Mouse (Mus musculus) urinary bladder, postnatal 4 days (tissue): ENCODE measurements around the gene Bcl7a.

Experiments used
- DNase-seq, 2 experiments: peaks; one replicate each; pipeline ENCODE4 v3.0.0; 2021 to 2022; ENCODE audit warnings: low spot score in 2 of 2

Gene Bcl7a

DNA sequence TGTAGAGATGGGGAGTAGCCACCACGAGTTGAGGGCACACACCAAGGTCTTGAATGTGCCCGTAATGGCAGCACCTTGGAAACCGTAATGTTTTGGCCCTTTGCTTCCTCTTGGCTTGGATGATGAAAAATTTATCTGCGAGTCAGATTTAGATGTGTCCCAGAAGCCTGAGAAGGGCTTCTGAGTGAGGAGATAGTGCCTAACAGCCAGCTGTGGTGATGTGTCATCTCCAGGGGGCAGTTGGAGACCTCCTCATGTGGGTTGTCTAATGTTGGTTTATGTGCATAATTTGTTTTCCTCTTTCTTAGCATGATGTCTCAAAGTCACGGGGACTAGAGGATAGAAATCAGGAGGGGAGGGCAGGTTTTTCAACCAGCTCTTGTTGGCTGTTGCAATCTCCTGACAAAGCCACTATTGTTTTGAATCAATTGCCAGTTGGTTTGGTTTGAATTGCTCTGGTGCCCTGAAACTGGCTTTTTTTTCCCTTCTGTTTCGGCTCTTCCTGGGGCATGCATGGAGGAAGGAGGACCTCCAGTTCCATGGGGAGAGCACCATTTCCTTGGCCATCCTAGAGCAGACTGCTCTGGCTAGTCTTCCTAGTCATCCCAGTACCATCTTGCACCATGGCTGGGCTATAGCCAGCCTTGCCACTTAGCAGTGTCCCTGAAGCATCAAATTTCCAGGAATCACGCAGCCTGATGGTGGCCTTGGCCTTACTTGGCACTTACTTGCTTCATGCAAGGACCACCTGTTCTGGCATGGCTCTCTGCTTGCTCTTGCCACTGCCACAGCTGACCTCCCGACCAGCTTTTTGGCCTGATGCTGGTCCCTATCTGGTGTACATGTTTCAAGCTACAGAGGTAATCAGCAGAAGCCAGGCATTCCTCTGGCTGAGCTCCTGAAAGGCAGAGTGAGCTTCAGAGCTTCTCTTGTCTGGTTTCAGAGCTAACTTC, 73.2 kb downstream of the Bcl7a start:
- no peak for DNase-seq

DNA sequence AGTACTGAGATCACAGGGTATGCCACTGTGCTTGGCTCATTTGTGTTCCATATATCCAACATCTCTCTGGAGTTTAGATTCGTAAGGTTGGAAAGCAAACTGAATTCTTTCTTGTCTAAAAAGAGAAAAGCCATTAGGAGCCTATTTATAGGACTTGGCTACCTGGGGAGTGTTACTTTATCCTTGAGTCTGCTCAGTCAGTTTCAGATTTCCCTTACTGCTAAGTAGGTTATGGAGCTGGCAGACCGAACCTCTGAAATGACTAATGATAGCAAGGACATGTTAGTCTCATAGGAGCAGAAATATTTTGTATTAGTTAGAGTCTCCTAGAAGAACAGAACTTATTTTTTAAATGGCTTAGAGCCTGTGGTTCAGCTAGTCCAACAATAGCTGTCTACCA, 80.3 kb downstream of the Bcl7a start:
- DNase-seq: no peak
